Mouse (Mus musculus): ENCODE measurements around the gene Kctd15. TPM values are rescaled to one million over a fixed set of nuclear protein-coding genes. Genes with fewer than 3 reads are reported as not detected.
A peak's percentile ranks its signal among the peaks of the same experiment; 100 is the strongest.

Gene Kctd15
- polyA plus RNA-seq, 1 experiment from 2014 or later, result 24.7 TPM

DNA sequence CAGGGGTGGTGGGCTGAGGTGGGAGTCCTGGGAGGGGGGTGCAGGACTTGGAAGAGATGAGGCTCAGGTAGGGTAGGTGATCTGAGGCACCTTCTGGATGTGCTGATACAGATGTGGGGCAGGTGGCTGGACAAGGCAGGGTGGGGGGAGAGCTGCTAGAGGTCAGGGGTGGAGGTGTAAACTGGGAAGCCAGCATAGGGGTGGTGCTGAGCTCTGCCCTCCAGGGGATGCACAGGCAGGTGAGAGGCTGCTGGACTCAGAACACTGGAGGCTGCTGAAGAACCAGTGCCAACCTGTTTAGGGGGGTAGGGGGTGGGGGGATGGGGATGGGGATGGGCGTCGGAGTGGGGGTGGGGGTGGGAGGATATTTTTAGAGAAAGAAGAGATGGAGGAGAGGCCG lies 14.2 kb upstream of the Kctd15 start:
- no peaks in the 10 kb centered on the region for H3K9me3 ChIP-seq (replicated peaks; ENCODE audit: low read length)
- ATAC-seq (replicated peaks; ENCODE audit: low FRiP score, low read depth) (no peak), DNase-seq (ENCODE audit: low spot score) (no peak)
- H3K9ac ChIP-seq (ENCODE audit: low read depth, low read length), result no peak overlapping the region
- H3K36me3 ChIP-seq (ENCODE audit: insufficient read depth, low read length), result no peaks in the 10 kb centered on the region
- no peak for TF ChIP-seq CTCF (IDR thresholded peaks at IDR 0.05; ENCODE audit: low read depth)
- no peak overlapping the region for H3K4me2 ChIP-seq (ENCODE audit: low read length)
- 0 out of 2 replicates have a peak, but pooled peaks cover 6% of the 10 kb centered on the region for H3K4me1 ChIP-seq (replicated peaks; ENCODE audit: insufficient read depth, low read length)
- no peak overlapping the region for H3K4me3 ChIP-seq (replicated peaks; ENCODE audit: low read depth, low read length)
- no peak overlapping the region for H3K27ac ChIP-seq
- WGBS, result 79% methylated on average over 3 of the region's 3 CpGs
- H3K27me3 ChIP-seq (ENCODE audit: insufficient read depth, low read length), result peaks cover 18% of the 10 kb centered on the region

- no peaks in the 10 kb centered on the region for H3K36me3 ChIP-seq (ENCODE audit: insufficient read depth, low read length)
- H3K4me3 ChIP-seq (replicated peaks; ENCODE audit: low read depth, low read length), result no peak overlapping the region
- ATAC-seq (replicated peaks; ENCODE audit: low FRiP score, low read depth) (no peak), DNase-seq (ENCODE audit: low spot score) (no peak)
- H3K4me1 ChIP-seq (replicated peaks; ENCODE audit: insufficient read depth, low read length), result 0 out of 2 replicates have a peak, but pooled peaks cover 4% of the 10 kb centered on the region
- peaks cover 4% of the 10 kb centered on the region; the same call in 1 of the 2 replicates for H3K27me3 ChIP-seq (ENCODE audit: insufficient read depth, low read length)
- 22% methylated on average over 9 of the region's 9 CpGs for WGBS
- no peak overlapping the region for H3K4me2 ChIP-seq (ENCODE audit: low read length)
- H3K27ac ChIP-seq, result no peak overlapping the region
- TF ChIP-seq CTCF (IDR thresholded peaks at IDR 0.05; ENCODE audit: low read depth), result no peak
- H3K9ac ChIP-seq (ENCODE audit: low read depth, low read length), result no peak overlapping the region
- no peaks in the 10 kb centered on the region for H3K9me3 ChIP-seq (replicated peaks; ENCODE audit: low read length)
Observed at GRCm38 (mm10) chr7:34669336-34669735, 12.8 kb upstream of the Kctd15 start.

DNA sequence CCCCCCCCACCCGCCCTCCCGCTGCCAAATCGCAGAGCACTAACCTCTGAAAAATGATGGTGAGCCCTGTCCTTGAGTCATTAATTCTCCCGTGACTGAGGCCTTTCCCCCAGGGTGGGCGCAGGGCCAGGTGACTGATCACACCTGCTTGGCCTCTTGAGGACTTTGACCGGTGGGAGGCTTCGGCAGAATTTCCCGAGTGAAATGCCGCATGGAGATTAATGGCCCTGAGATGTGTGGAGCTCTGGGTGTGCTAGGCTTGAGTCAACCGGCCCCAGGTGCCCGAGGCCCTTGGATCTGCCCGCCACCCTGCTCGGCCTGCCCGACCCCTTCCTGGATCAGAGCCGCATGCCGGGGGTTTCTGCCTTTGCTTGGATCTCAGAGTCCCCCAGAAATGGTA lies 11.3 kb upstream of the Kctd15 start:
- ATAC-seq (replicated peaks; ENCODE audit: low FRiP score, low read depth) (peak; percentile 62; the same call in 1 of the 2 replicates), DNase-seq (ENCODE audit: low spot score) (no peak)
- Histone ChIP-seq H3K4me3 (replicated peaks; ENCODE audit: low read depth, low read length) (no peak overlapping the region), H3K4me2 (ENCODE audit: low read length) (no peak overlapping the region), H3K27me3 (ENCODE audit: insufficient read depth, low read length) (no peaks in the 10 kb centered on the region), H3K36me3 (ENCODE audit: insufficient read depth, low read length) (no peaks in the 10 kb centered on the region), H3K9ac (ENCODE audit: low read depth, low read length) (no peak overlapping the region), H3K4me1 (replicated peaks; ENCODE audit: insufficient read depth, low read length) (0 out of 2 replicates have a peak, but pooled peaks cover 4% of the 10 kb centered on the region), H3K27ac (0 out of 2 replicates have a peak overlapping the region, but pooled peaks have one; percentile 31), H3K9me3 (replicated peaks; ENCODE audit: low read length) (no peaks in the 10 kb centered on the region)
- no peak for TF ChIP-seq CTCF (IDR thresholded peaks at IDR 0.05; ENCODE audit: low read depth)
- 35% methylated on average over 16 of the region's 16 CpGs for WGBS

- 58% methylated on average over 7 of the region's 7 CpGs for WGBS
- DNase-seq (ENCODE audit: low spot score), result no peak
Observed at GRCm38 (mm10) chr7:34663145-34663544, 6.6 kb upstream of the Kctd15 start.

GRCm38 (mm10) chr7:34662227-34662626 lies 5.7 kb upstream of the Kctd15 start:
- Histone ChIP-seq H3K36me3 (ENCODE audit: insufficient read depth, low read length) (no peaks in the 10 kb centered on the region), H3K27me3 (ENCODE audit: insufficient read depth, low read length) (no peaks in the 10 kb centered on the region), H3K4me1 (replicated peaks; ENCODE audit: insufficient read depth, low read length) (no peaks in the 10 kb centered on the region), H3K9ac (ENCODE audit: low read depth, low read length) (no peak overlapping the region), H3K27ac (no peak overlapping the region), H3K4me3 (replicated peaks; ENCODE audit: low read depth, low read length) (no peak overlapping the region), H3K9me3 (replicated peaks; ENCODE audit: low read length) (no peaks in the 10 kb centered on the region), H3K4me2 (ENCODE audit: low read length) (no peak overlapping the region)
- ATAC-seq (replicated peaks; ENCODE audit: low FRiP score, low read depth) (no peak), DNase-seq (ENCODE audit: low spot score) (no peak)
- TF ChIP-seq CTCF (IDR thresholded peaks at IDR 0.05; ENCODE audit: low read depth), result no peak
- 34% methylated on average over 5 of the region's 5 CpGs for WGBS

More at GRCm38 (mm10) chr7:34663145-34663544, 6.6 kb upstream of the Kctd15 start:
- no peaks in the 10 kb centered on the region for H3K9me3 ChIP-seq (replicated peaks; ENCODE audit: low read length)
- H3K9ac ChIP-seq (ENCODE audit: low read depth, low read length), result no peak overlapping the region
- no peak for ATAC-seq (replicated peaks; ENCODE audit: low FRiP score, low read depth)
- no peak overlapping the region for H3K4me2 ChIP-seq (ENCODE audit: low read length)
- no peaks in the 10 kb centered on the region for H3K27me3 ChIP-seq (ENCODE audit: insufficient read depth, low read length)
- H3K4me1 ChIP-seq (replicated peaks; ENCODE audit: insufficient read depth, low read length), result no peaks in the 10 kb centered on the region
- TF ChIP-seq CTCF (IDR thresholded peaks at IDR 0.05; ENCODE audit: low read depth), result no peak
- H3K36me3 ChIP-seq (ENCODE audit: insufficient read depth, low read length), result no peaks in the 10 kb centered on the region
- no peak overlapping the region for H3K4me3 ChIP-seq (replicated peaks; ENCODE audit: low read depth, low read length)
- H3K27ac ChIP-seq, result no peak overlapping the region

GRCm38 (mm10) chr7:34659386-34660085 lies 3.0 kb upstream of the Kctd15 start:
- Histone ChIP-seq H3K27ac (0 out of 2 replicates have a peak overlapping the region, but pooled peaks have one; percentile 36), H3K4me1 (replicated peaks; ENCODE audit: insufficient read depth, low read length) (no peaks in the 10 kb centered on the region), H3K36me3 (ENCODE audit: insufficient read depth, low read length) (no peaks in the 10 kb centered on the region), H3K9ac (ENCODE audit: low read depth, low read length) (no peak overlapping the region), H3K27me3 (ENCODE audit: insufficient read depth, low read length) (no peaks in the 10 kb centered on the region), H3K4me2 (ENCODE audit: low read length) (no peak overlapping the region), H3K9me3 (replicated peaks; ENCODE audit: low read length) (no peaks in the 10 kb centered on the region), H3K4me3 (replicated peaks; ENCODE audit: low read depth, low read length) (no peak overlapping the region)
- 65% methylated on average over 6 of the region's 6 CpGs for WGBS
- no peak for TF ChIP-seq CTCF (IDR thresholded peaks at IDR 0.05; ENCODE audit: low read depth)
- DNase-seq (ENCODE audit: low spot score), result no peak
- no peak for ATAC-seq (replicated peaks; ENCODE audit: low FRiP score, low read depth)
